ENCODE assay signal across 8 mouse cellular contexts in the genomic region with DNA sequence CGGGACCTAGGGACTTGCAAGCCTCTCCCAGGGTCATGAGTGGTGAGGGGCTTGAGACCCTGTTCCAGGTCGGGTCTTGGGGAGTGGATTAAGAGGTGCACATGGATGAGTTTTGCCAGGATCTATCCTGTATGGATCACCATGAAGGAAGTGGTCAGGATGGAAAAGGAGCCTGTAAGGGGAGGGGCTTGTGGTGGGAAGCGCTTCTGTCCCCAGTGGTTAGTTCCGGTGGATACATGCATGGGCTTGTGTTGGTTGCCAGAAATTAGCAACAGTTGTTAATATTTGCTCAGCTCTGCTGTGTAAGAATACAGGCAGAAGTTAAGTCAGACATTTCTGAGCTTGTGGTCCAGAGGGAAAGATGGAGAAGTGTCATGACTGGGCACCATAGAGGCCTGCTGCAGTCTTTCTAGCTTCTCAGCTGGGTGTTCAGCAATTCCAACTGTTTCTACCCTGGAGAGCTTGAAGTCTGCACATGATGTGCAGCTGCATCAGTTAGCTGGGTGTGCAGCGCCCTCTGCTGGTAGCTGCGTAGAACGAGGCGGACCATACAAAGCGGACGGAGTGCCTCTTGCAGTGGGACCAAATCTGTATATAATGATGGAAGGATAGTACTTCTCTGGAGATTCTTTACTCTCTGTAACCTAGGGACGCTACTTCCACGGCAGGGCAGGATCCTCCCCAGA. TPM values are rescaled to one million over a fixed set of nuclear protein-coding genes. Genes with fewer than 3 reads are reported as not detected.
A peak's percentile ranks its signal among the peaks of the same experiment; 100 is the strongest.
DNase-seq lines count a peak whose midpoint lies in the region; ATAC-seq and TF ChIP-seq lines count a peak whose summit lies in the region.

No protein-coding gene starts in this region.

- no peak for TF ChIP-seq POLR2A in cortical plate, adult 2 months (IDR thresholded peaks at IDR 0.05; ENCODE audit: extremely low read depth, insufficient read depth, low read length)

- no peaks in the 10 kb centered on the region for H3K9me3 ChIP-seq in intestine, embryonic 14.5 days (ENCODE audit: control insufficient read depth, low read length)

- no peaks in the 10 kb centered on the region for H3K27me3 ChIP-seq in intestine, embryonic 14.5 days (replicated peaks; ENCODE audit: control insufficient read depth, insufficient read depth, low read length)

- no peaks in the 10 kb centered on the region; the same call in none of the 2 replicates for H3K4me1 ChIP-seq in cortical plate, adult 2 months (ENCODE audit: control insufficient read depth, insufficient read depth, low read length)
- no peaks in the 10 kb centered on the region for H3K4me1 ChIP-seq in intestine, embryonic 14.5 days (replicated peaks; ENCODE audit: control insufficient read depth, insufficient read depth, low read length)

- peak; percentile 94 for TF ChIP-seq CTCF in cortical plate, adult 2 months (IDR thresholded peaks at IDR 0.05; ENCODE audit: extremely low read depth, insufficient read depth, low read length)

- 34% methylated on average over 12 of the region's 12 CpGs for WGBS in intestine, embryonic 14.5 days

- ATAC-seq in intestine, embryonic 14.5 days (replicated peaks; ENCODE audit: low FRiP score, low TSS enrichment, low read depth): peak; percentile 48

- no peak overlapping the region for H3K4me2 ChIP-seq in intestine, embryonic 14.5 days (ENCODE audit: low read length)

- H3K4me3 ChIP-seq in cortical plate, adult 2 months (ENCODE audit: insufficient read depth, low read length): no peak overlapping the region
- H3K4me3 ChIP-seq in intestine, embryonic 14.5 days (ENCODE audit: low read depth, low read length): no peak overlapping the region

- no peak overlapping the region for H3K9ac ChIP-seq in intestine, embryonic 14.5 days (ENCODE audit: low read length)

- H3K27ac ChIP-seq in cortical plate, adult 2 months (ENCODE audit: insufficient read depth, low read length): no peak overlapping the region
- H3K27ac ChIP-seq in intestine, embryonic 14.5 days (ENCODE audit: low read depth): no peak overlapping the region

- H3K36me3 ChIP-seq in intestine, embryonic 14.5 days (ENCODE audit: control insufficient read depth, insufficient read depth, low read length): peaks cover 41% of the 10 kb centered on the region

- peak; percentile 87 to 94 for DNase-seq in adrenal gland, adult (ENCODE audit: inconsistent age in 2 of 2, low spot score in 1 of 2)
- DNase-seq in gastrocnemius, adult 8-10 months (ENCODE audit: low spot score in 2 of 2): peak; percentile 39 to 58
- DNase-seq in intestine, embryonic 14.5 days (ENCODE audit: low spot score): peak; percentile 88
- DNase-seq in left cerebral cortex, adult 9 months (ENCODE audit: low spot score in 2 of 2): peak; percentile 67 to 86
- peak; percentile 89 for DNase-seq in mesoderm, embryonic 11.5 days (ENCODE audit: low read depth, low spot score)
- DNase-seq in right cerebral cortex, postnatal 25 days: peak; percentile 79
- peak; percentile 80 for DNase-seq in urinary bladder, postnatal 25 days (ENCODE audit: low spot score)

RNA-seq across cellular contexts. Expression of a gene that starts 25.8 kb away (rescaled TPM):
- polyA plus RNA-seq in cortical plate, adult 2 months (2012; rRNA removed): 123 and 130 TPM in 2 replicates
- 10 to 100 TPM; 27.2 to 48.0 (median 33.1) TPM for total RNA-seq in gastrocnemius, adult 8-10 months (2022)
- polyA plus RNA-seq in intestine, embryonic 14.5 days (2014; fragmentation: Nextera tagmentation; extraction: Ambion mirVana): 11.5 and 13.0 TPM in 2 replicates

RNA-seq across cellular contexts. Expression of a gene that starts 35.9 kb away (rescaled TPM):
- 10.2 and 11.0 TPM in 2 replicates for polyA plus RNA-seq in cortical plate, adult 2 months (2012; rRNA removed)
- 10 to 100 TPM; 15.8 to 19.9 (median 18.4) TPM for total RNA-seq in gastrocnemius, adult 8-10 months (2022)
- polyA plus RNA-seq in intestine, embryonic 14.5 days (2014; fragmentation: Nextera tagmentation; extraction: Ambion mirVana): 19.7 and 21.5 TPM in 2 replicates
